Mouse (Mus musculus) spleen, embryonic (tissue): ENCODE data around the gene Pafah1b1.

Experiments used
- CTCF ChIA-PET: fragments of 350-600 bp; sonication (Branson Sonifier 250); formaldehyde crosslinking; loops from one replicate; lab custom pipeline; 2022; lab: Charles Lee

The Pafah1b1 gene

DNA sequence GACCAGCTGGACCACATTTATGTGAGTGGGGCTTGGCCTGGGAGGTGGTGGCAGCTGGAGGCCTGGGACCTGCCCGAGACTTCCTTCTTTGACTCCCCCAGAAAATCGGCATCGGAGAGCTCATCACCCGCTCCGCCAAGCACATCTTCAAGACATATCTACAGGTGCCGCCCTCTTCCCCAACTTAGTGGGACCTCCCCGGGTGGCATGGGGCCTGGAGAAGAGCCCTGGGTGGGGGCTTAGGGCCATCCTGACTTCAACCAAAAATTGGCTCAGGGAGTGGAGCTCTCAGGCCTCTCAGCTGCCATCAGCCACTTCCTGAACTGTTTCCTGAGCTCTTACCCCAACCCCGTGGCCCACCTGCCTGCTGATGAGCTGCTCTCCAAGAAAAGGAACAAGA lies 59.6 kb downstream of the Pafah1b1 start:
- CTCF ChIA-PET = no interaction called here

- CTCF ChIA-PET = interaction anchor here (0.6 kb wide), 1 partner anchor 89 kb away, joined by 17 read pairs; no protein-coding TSS in a partner anchor
These were observed 60.2 kb downstream of the Pafah1b1 start for GRCm38 (mm10) chr11:74664279-74664678.

GRCm38 (mm10) chr11:74662221-74662620 lies 62.2 kb downstream of the Pafah1b1 start:
- CTCF ChIA-PET = no interaction called here

DNA sequence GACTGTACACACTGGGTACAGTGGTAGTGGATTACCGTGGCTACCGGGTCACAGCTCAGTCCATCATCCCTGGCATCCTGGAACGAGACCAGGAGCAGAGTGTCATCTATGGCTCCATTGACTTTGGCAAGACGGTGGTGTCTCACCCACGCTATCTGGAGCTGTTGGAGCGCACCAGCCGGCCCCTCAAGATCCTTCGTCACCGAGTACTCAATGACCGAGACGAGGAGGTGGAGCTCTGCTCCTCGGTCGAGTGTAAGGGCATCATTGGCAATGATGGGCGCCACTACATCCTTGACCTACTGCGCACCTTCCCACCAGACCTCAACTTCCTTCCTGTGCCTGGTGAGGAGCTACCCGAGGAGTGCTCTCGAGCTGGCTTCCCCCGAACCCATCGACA lies 62.8 kb downstream of the Pafah1b1 start:
- CTCF ChIA-PET = no interaction called here

DNA sequence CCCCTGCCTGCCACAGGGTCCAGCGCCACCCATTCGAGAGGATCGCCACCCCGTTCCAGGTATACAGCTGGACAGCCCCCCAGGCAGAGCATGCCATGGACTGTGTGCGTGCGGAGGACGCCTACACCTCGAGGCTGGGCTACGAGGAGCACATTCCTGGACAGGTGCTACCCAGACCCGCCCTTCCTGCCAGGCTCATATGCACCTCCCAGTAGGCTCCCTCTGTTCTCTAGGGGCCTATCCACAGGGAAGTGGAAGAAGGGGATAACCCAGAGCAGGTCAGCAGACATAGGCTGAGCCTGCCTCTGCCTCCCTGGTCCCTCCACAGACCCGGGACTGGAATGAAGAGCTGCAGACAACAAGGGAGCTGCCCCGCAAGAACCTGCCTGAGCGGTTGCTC lies 64.1 kb downstream of the Pafah1b1 start:
- CTCF ChIA-PET = interaction anchor here (0.6 kb wide), 1 partner anchor 23 kb away, joined by 11 read pairs; no protein-coding TSS in a partner anchor

DNA sequence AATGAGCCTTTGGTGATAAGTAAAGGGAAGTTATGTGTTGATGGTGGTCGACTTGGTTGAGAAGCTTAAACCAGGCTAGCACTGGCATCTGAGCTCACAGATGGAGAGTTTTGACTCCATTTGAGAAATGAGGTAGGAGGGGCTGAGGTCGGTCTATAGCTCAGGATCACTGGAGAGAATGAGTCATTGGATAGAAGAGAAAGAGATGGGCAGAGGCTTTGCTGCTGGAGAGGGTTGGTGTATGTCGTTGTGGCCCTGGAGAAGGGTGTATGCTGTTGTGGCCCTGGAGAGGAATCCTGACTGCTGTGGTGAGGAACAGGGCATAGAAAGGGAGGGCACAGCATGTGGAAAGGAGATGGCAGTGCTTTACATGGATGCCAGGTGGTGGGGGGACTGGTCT lies 68.5 kb downstream of the Pafah1b1 start:
- CTCF ChIA-PET = no interaction called here

GRCm38 (mm10) chr11:74653385-74653784 lies 71.1 kb downstream of the Pafah1b1 start:
- CTCF ChIA-PET = interaction anchor here (0.6 kb wide), 1 partner anchor 110 kb away, joined by 3 read pairs; no protein-coding TSS in a partner anchor

GRCm38 (mm10) chr11:74652791-74653191 lies 71.7 kb downstream of the Pafah1b1 start:
- CTCF ChIA-PET = no interaction called here

DNA sequence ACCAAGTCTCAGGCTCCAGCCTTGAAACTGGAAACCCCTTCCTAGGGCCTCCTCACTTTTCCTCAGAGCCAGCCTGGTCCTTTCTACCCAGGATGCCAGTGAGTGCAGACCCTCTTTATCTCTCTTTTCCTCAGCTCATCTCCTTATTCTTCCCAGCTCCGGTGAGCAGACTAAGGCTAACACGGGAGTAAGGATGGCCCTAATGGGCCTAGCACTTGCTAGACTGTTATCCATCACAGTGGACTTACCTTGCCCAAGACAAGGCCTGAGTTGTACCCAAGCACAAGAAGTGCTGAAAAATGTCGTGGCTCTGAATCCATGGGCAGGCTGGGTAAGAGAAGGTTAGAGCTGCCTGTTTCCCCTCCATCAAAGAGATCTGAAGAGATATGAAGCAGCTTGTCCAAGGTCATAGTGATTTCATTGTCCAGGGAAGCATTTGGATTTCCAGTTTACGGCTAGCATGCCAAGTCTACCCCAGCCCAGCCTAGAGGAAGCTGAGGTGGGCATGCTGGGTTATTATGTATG lies 73.8 kb downstream of the Pafah1b1 start:
- CTCF ChIA-PET = no interaction called here

DNA sequence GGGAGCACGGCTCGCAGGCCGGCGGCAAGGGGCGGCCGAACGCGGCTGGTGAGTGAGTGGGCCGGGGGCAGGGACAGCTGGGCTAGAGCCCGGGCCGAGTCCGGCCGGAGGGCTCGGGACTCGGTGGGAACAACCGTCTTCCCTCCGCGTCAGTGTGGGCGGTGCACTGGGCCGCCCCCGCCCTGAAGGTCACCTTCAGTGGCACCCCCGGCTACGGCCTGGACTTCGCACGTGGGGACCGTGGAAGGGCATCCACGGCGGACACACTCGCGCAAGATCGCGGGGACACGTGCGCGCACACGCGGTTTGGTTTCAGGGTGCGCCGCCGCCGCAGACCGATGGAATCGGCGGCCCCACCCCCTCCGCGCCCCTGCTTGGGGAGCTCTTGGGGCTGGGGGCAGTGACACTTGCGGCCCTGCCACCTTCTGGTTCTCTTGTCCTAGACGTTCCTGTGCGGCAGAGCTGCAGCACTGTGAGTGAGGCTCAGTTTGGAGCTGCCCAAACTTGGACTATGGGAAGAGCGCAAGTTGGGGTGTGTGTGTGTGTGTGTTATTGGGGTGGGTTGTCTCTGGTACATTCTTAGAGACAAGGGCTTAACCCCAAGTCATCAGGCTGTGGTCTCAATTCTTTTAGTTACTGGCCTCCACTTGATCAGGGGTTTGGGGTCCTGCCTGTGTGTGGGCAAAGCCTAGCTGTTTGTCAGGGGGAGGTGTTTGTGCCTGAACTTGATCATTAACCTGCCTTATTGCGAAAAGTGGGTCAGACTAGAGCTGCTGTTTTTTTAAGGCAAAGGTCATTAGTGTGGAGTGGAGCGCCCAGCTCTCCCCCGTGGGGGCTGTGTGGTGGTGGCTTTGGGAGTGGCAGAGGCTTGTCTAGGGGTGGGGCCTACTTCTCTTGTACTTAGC lies 74.6 kb downstream of the Pafah1b1 start:
- CTCF ChIA-PET = no interaction called here

- CTCF ChIA-PET = interaction anchor here (0.7 kb wide), 1 partner anchor 10 kb away, joined by 3 read pairs; no protein-coding TSS in a partner anchor
These were observed 75.3 kb downstream of the Pafah1b1 start, which contains the start of gene Cluh for GRCm38 (mm10) chr11:74649095-74649646. TSS of gene Cluh (plus strand) at chr11:74649495.

GRCm38 (mm10) chr11:74648676-74649075 lies 75.8 kb downstream of the Pafah1b1 start:
- CTCF ChIA-PET = interaction anchor here (0.7 kb wide), 1 partner anchor 9 kb away, joined by 3 read pairs; no protein-coding TSS in a partner anchor

DNA sequence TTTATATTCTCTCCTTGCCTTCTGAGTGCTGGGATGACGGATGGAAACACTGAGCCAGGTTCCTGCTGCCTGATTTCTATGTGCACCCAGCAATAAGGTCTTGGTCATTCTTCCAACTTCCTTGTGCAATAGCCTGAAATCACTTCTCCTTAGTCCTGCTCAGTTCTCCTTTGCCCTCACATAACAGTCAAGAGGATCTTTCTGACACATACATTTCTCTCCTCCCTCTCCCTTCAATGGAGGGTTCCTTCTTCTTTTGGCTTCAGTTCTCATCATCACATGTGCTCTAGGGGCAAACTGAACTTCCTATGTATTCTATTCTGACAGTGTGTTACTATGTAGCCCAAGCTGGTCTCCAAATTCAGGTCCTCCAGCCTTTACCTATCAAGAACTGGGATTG lies 76.5 kb downstream of the Pafah1b1 start:
- CTCF ChIA-PET = no interaction called here

DNA sequence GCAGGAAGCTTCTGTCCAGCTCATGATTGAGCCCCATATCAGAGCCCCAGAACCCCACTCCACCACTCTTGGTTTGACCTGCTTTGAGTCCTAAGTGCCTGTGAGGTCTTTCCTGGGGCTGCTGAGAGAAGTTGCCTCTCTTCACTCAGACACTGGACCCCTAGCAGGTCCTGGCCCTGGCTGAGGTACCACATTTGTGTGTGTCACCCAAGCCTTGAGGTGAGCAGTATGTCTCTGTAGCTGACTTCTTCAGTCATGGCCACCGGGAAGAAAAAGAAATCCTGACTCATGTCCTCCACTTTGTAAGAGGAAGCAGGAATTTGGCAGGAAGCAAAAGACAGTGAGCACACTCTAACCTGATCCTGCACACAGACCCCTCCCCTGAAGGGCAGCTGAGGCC lies 84.8 kb downstream of the Pafah1b1 start:
- CTCF ChIA-PET = interaction anchor here (0.6 to 1.2 kb wide), 3 partner anchors 9 to 1907 kb away, joined by 3 read pairs; no protein-coding TSS in a partner anchor

DNA sequence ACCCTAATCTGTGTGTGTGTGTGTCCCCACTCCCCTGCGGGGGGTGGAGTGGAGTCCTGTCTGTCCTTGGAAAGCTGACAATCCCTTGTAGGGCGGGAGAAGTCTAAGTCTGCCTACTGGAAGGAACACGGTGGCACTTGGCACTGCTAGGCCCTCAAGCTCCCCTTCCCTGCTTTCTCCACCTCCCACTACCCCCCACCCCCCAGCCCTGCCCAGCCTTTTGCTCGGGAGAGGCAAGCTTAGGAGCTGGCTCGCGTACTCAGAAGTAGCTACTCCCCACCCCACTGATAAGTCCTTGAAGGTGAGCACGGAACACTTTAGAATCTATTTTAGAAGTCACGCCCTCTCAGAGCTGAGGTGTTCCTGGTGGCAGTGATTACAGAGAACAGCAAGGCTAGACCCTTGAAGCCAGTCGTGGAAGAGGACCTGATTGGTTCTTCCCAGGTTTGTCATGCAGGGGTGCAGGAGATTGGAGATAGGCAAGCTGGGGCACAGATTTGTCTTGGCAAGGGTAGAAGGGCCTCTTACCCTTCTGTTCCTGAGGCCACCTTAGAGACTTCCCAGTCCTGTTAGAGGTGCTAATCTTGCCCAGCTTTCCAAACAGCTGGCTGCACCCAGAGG lies 85.6 kb downstream of the Pafah1b1 start:
- CTCF ChIA-PET = interaction anchor here (1.2 kb wide), 1 partner anchor 10 kb away, joined by 3 read pairs; no protein-coding TSS in a partner anchor

- CTCF ChIA-PET = no interaction called here
These were observed 86.3 kb downstream of the Pafah1b1 start for GRCm38 (mm10) chr11:74637971-74638790.

DNA sequence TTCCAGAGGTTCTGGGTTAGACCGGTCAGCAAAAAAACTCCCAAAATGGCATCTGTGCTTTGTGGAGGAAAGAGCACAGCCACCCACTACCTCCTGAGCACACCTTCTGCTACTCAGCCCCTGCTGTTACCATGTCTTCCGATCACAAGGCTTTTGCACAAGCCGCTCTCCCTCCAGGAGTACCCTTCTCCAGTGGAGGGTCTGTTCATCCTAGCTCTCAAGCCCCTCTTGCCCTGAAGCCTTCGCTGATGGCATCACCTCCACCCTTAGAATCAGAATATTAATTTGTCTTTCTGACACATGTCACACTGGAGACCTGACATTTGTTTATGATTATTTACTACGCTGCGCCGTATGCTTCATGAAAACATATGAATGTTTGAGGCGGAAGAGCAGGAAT lies 87.0 kb downstream of the Pafah1b1 start:
- CTCF ChIA-PET = interaction anchor here (0.7 kb wide), 1 partner anchor 22 kb away, joined by 11 read pairs; no protein-coding TSS in a partner anchor

DNA sequence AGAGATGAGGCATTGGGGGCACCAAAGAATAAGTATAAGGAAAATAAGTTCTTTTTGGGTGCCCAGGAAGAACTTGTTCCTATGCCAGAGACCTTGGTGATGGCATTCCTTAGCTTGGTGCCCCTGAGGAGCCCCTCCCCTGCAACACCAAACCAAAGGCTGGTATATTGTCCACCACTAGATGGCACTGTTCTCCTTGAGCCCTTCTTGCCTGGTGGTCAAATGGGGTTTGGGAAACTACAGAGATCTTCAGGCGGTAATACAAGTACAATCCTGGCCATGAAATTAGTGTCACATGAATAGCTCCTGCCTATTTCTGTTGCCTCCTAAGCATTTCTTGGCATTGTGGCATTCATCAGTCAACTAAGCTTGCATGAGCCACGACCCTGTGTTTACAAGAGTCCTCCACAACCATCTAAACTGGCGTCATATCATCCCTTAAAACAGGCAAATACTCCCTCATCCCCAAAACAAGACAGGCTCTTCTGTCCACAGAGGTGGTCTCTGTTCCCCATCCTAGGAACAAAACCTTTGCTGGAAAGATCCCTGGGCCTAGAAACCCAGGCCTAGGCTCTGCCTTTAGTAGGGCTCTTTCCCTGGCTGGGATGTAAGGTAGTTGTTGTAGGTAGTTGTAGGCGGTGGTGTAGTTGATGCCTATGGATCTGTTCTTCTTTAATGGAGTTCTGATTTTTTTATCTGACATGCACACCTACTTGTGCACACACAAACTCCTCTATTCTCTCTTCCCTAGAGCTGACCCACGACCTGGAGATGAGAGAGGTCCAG lies 89.8 kb downstream of the Pafah1b1 start:
- CTCF ChIA-PET = interaction anchor here (0.6 to 0.9 kb wide), 3 partner anchors 23 to 214 kb away, joined by 3 to 11 read pairs (median 4); no protein-coding TSS in a partner anchor

GRCm38 (mm10) chr11:74631880-74632789 lies 92.3 kb downstream of the Pafah1b1 start:
- CTCF ChIA-PET = no interaction called here
